Mouse (Mus musculus): ENCODE results near the gene Nt5c.

DNA sequence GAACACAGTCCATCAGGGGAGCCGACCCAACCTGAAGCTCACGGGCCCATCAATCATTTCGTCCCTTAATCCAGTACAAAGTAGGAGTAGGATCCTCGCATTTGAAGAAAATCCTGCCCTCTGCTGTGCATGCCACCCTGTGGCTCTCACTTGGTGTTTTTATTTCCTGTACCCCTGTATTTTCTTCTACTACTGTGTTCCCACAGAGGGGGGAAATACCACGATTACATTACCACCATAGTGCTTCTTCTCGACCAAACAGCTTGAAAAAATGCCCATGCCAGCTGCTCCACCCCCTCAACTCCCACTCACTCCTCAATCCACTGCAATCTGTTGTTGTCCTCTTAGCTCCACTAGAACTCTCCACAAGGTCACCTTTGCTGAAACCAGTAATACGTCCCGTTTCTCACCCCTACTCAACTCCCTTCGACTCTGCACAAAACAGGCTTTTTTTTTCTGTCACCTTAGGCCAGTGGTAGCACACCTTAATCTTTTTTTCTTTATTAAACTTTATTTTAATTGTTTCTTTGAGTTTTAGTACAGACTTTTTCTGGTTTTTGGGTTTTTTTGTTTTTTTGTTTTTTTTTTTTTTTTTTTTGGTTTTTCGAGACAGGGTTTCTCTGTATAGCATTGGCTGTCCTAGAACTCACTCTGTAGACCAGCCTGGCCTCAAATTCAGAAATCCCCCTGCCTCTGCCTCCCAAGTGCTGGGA, 45.4 kb upstream of the Nt5c start:
- no peak for TF ChIP-seq FLI1 (IDR thresholded peaks at IDR 0.05; ENCODE audit: low read length)
- TF ChIP-seq GATA1 (IDR thresholded peaks at IDR 0.05; ENCODE audit: borderline replicate concordance, low read length) = no peak
